Mouse (Mus musculus): ENCODE data around the gene Rab43.

Gene Rab43

GRCm38 (mm10) chr6:87808521-87808920 is 3.4 kb downstream of the Rab43 start:
- DNase-seq, result no peak

GRCm38 (mm10) chr6:87807735-87808440 is 4.1 kb downstream of the Rab43 start:
- peak; percentile 76 for DNase-seq

- DNase-seq, result no peak
These were observed 5.1 kb downstream of the Rab43 start for GRCm38 (mm10) chr6:87806857-87807256.

GRCm38 (mm10) chr6:87806028-87806427 is 5.9 kb downstream of the Rab43 start:
- no peak for DNase-seq

- no peak for DNase-seq
These were observed 6.5 kb downstream of the Rab43 start for GRCm38 (mm10) chr6:87805448-87805847.

- no peak for DNase-seq
These were observed 7.1 kb downstream of the Rab43 start for GRCm38 (mm10) chr6:87804886-87805285.

- DNase-seq, result no peak
These were observed 7.9 kb downstream of the Rab43 start for GRCm38 (mm10) chr6:87804036-87804435.

- no peak for DNase-seq
These were observed 9.5 kb downstream of the Rab43 start for GRCm38 (mm10) chr6:87802462-87802861.

- DNase-seq, result peak; percentile 54
These were observed 12.4 kb downstream of the Rab43 start for GRCm38 (mm10) chr6:87799576-87799975.

GRCm38 (mm10) chr6:87797321-87797720 is 14.6 kb downstream of the Rab43 start:
- no peak for DNase-seq

GRCm38 (mm10) chr6:87796251-87796880 is 15.6 kb downstream of the Rab43 start:
- peak; percentile 64 for DNase-seq

GRCm38 (mm10) chr6:87795385-87796150 is 16.4 kb downstream of the Rab43 start:
- no peak for DNase-seq

- no peak for DNase-seq
These were observed 18.0 kb downstream of the Rab43 start for GRCm38 (mm10) chr6:87793821-87794510.

- no peak for DNase-seq
These were observed 20.1 kb downstream of the Rab43 start for GRCm38 (mm10) chr6:87791826-87792225.

- peak; percentile 98 for DNase-seq
These were observed 21.0 kb downstream of the Rab43 start for GRCm38 (mm10) chr6:87790779-87791480.

GRCm38 (mm10) chr6:87789791-87790190 is 22.2 kb downstream of the Rab43 start:
- DNase-seq, result no peak

GRCm38 (mm10) chr6:87788896-87789587 is 22.9 kb downstream of the Rab43 start:
- no peak for DNase-seq

GRCm38 (mm10) chr6:87788266-87788895 is 23.6 kb downstream of the Rab43 start:
- no peak for DNase-seq

GRCm38 (mm10) chr6:87787108-87787890 is 24.7 kb downstream of the Rab43 start:
- DNase-seq, result peak; percentile 43

- DNase-seq, result no peak
These were observed 25.3 kb downstream of the Rab43 start for GRCm38 (mm10) chr6:87786621-87787020.

GRCm38 (mm10) chr6:87784033-87784432 is 27.9 kb downstream of the Rab43 start:
- no peak for DNase-seq
